Mouse (Mus musculus) intestine, embryonic 16.5 days (tissue): ENCODE data around the gene Slc2a5. TPM values are rescaled to one million over a fixed set of nuclear protein-coding genes. Genes with fewer than 3 reads are reported as not detected.

Source experiments
- ATAC-seq: fragments of 200-750 bp; cut with Nextera tagmentation; 2 replicates; pipeline ENCODE4 v1.8.0; 2017; ENCODE audit warnings: moderate TSS enrichment, moderate library complexity
- H3K27ac ChIP-seq: fragments of 300-500 bp; sonication (generic); 2 replicates; pipeline ENCODE4 v1.5.1; 2014; ENCODE audit warnings: mild to moderate bottlenecking, low read length
- H3K27me3 ChIP-seq: fragments of 300-500 bp; sonication (generic); replicated peaks from 2 replicates; pipeline ENCODE4 v1.6.1; 2014; ENCODE audit warnings: low read length, control low read depth, mixed read lengths; ENCODE audit not compliant: control insufficient read depth, insufficient read depth
- H3K36me3 ChIP-seq: fragments of 300-500 bp; sonication (generic); 2 replicates; pipeline ENCODE4 v1.6.1; 2014; ENCODE audit warnings: low read length, control low read depth; ENCODE audit not compliant: control insufficient read depth, insufficient read depth
- H3K4me1 ChIP-seq: fragments of 300-500 bp; sonication (generic); 2 replicates; pipeline ENCODE4 v1.6.1; 2014; ENCODE audit warnings: low read length, control low read depth, mixed read lengths; ENCODE audit not compliant: control insufficient read depth, insufficient read depth
- H3K4me2 ChIP-seq: fragments of 300-500 bp; sonication (generic); 2 replicates; pipeline ENCODE4 v1.6.1; 2014; ENCODE audit warnings: low read depth, low read length, control low read depth
- H3K4me3 ChIP-seq: fragments of 300-500 bp; sonication (generic); 2 replicates; pipeline ENCODE4 v1.5.1; 2014; ENCODE audit warnings: mild to moderate bottlenecking, low read length
- H3K9ac ChIP-seq: fragments of 300-500 bp; sonication (generic); 2 replicates; pipeline ENCODE4 v1.6.1; 2014; ENCODE audit warnings: low read depth, low read length
- H3K9me3 ChIP-seq: fragments of 300-500 bp; sonication (generic); 2 replicates; pipeline ENCODE4 v1.6.1; 2016; ENCODE audit warnings: low read length, control low read depth; ENCODE audit not compliant: control insufficient read depth
- WGBS: fragments of 180-500 bp; shearing (Covaris S2); extraction: QIAGEN DNeasy Blood & Tissue Kit; methylation state at CpG from one replicate; pipeline ENCODE4 v1.1.7; 2014; 5-methylcytosine and 5-hydroxymethylcytosine counted together
- polyA plus RNA-seq: library from polyadenylated mRNA; unstranded; fragments of >200 nt; fragmentation: Nextera tagmentation; extraction: Ambion mirVana; gene quantifications from 2 replicates; pipeline ENCODE4 v1.2.1, GENCODE M21; 2015

The Slc2a5 gene
- polyA plus RNA-seq, 1 experiment from 2014 or later, result 2.4 TPM

DNA sequence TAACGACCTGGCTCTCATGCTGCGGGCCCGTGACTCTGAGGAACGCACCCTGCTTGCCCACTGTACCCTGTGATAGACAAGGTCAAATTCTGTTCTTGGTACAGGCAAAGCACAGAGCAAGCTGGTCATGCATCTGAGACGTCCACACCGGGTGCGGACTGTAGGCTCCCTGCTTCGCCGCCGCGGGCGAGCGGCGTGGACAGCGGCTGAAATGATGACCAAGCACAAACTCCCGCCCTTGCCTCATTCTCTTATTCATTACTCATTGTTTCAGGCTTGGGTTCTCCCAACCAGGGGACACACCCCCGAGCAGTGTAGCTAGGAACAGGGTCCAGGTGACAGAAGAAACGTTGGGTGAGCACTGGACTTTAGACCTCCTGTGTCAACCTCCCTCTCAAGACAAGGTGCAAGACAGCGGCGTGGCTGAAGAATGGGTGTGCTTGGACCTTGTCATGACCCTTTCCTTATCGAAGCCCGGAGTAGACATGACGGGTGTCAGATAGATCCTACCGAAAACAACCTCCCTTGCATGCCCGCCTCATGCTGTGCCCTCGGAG, 4.5 kb upstream of the Slc2a5 start:
- no peaks in the 10 kb centered on the region for H3K27me3 ChIP-seq
- ATAC-seq, result peak; percentile 88
- 87% methylated on average over 26 of the region's 26 CpGs for WGBS
- peaks cover 15% of the 10 kb centered on the region for H3K4me1 ChIP-seq
- no peak overlapping the region for H3K27ac ChIP-seq
- no peak overlapping the region for H3K9ac ChIP-seq
- no peaks in the 10 kb centered on the region for H3K36me3 ChIP-seq
- no peaks in the 10 kb centered on the region for H3K9me3 ChIP-seq
- H3K4me2 ChIP-seq, result peak overlapping the region; percentile 10; the same call in 1 of the 2 replicates
- H3K4me3 ChIP-seq, result no peak overlapping the region

DNA sequence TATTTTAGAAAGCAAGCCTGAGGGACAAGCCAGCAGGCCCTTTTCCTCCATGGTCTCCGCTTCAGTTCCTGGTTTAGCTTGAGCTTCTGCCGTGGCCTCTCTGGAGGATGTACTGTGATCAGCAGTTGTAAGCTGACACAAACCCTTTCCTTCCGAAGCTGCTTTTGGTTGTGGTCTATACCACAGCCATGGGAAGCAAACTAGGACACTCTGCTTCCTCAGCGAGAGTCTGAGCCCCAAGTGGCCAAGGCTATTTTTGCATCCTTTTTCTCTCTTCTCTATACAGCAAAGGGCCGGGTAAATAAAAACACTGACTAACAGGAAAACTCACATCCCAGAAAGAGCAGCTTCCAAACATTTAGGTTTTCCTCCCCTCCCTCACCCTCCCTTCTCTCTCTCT, 1.8 kb upstream of the Slc2a5 start:
- H3K4me1 ChIP-seq, result peaks cover 30% of the 10 kb centered on the region
- no peaks in the 10 kb centered on the region for H3K36me3 ChIP-seq
- H3K4me2 ChIP-seq, result no peak overlapping the region
- H3K27ac ChIP-seq, result no peak overlapping the region
- no peaks in the 10 kb centered on the region for H3K9me3 ChIP-seq
- no peaks in the 10 kb centered on the region for H3K27me3 ChIP-seq
- ATAC-seq, result no peak
- no peak overlapping the region for H3K4me3 ChIP-seq
- 46% methylated on average over 5 of the region's 5 CpGs for WGBS
- H3K9ac ChIP-seq, result no peak overlapping the region

DNA sequence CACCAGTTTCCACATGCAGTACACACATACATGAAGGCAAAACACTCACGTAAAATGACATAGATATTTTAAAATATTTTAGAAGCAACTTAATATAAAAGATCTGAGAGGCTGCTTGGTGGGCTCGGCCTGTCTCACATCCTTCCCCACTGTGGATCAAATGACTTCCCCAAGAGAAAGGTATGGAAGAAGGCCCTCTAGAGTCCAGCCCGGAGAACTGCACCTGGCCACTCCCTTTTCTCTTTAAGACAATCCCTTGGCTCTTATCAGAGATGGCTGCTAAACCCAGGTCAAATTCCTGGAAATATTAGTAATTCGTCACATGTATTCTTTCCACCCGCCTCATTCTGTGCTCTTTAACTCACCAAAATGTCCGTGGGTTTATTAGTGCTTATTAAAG, 920 bp upstream of the Slc2a5 start:
- WGBS, result 62% methylated on average over 6 of the region's 6 CpGs
- H3K9me3 ChIP-seq, result no peaks in the 10 kb centered on the region
- no peak overlapping the region for H3K9ac ChIP-seq
- no peak overlapping the region for H3K4me2 ChIP-seq
- ATAC-seq, result no peak
- no peaks in the 10 kb centered on the region for H3K27me3 ChIP-seq
- H3K36me3 ChIP-seq, result no peaks in the 10 kb centered on the region
- no peak overlapping the region for H3K4me3 ChIP-seq
- no peak overlapping the region for H3K27ac ChIP-seq
- peaks cover 30% of the 10 kb centered on the region for H3K4me1 ChIP-seq

DNA sequence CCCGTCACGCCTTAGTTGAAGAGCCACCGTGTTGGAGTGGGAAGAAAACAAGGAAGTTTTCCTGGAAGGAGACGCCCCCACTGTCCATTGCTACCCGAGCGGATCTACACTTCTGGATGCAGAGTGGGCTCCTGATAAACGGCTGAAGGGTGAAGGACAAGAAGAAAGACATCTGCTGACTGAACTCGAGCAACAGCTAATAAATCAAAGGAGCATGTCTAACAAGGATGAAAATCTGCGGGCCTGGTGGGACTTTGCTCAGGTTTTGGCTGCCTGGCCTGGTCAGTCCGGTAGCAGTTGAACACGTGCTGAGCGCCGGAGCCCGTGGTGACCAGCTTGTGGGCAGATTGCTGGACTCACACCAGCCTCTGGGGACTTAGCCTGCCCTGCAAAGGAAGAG, 557 bp downstream of the Slc2a5 start:
- Histone ChIP-seq H3K9ac (no peak overlapping the region), H3K9me3 (no peaks in the 10 kb centered on the region), H3K4me2 (peak overlapping the region; percentile 33; the same call in 1 of the 2 replicates), H3K27me3 (no peaks in the 10 kb centered on the region), H3K4me3 (no peak overlapping the region), H3K36me3 (no peaks in the 10 kb centered on the region), H3K4me1 (peaks cover 30% of the 10 kb centered on the region), H3K27ac (no peak overlapping the region)
- no peak for ATAC-seq
- WGBS, result 46% methylated on average over 14 of the region's 14 CpGs

DNA sequence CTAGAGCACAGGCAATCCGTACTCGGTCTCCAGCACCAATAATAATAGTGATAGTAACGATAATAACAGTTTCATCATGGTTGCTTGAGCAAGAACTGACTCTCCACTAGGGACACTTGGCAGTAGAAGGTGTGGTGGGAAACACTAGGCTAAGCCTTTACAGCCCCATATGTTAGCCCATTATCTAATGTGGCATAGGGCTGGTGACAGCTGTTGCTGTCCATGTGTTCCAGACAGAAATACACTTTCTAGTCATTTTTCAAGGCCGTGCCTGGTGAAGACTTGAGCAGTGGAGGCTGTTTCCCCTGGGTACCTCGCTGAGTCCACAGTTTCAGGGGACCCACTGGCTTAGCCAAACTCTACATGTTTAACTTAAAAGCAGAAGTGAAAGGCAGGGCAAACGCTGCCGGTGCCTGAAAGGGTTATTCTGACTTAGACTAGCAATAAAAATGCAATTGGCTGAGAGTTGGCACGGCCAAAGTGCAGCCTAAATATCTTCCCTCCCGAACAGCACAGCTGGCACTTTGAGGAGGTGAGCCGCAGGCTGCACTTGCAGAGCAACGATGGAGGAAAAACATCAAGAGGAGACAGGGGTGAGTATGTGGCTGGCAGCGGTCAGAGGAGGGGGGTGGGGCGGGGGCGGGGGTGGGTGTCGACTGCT, 1.2 kb downstream of the Slc2a5 start:
- H3K27me3 ChIP-seq, result no peaks in the 10 kb centered on the region
- WGBS, result 28% methylated on average over 15 of the region's 15 CpGs
- H3K4me3 ChIP-seq, result peak overlapping the region; percentile 1; the same call in 1 of the 2 replicates

DNA sequence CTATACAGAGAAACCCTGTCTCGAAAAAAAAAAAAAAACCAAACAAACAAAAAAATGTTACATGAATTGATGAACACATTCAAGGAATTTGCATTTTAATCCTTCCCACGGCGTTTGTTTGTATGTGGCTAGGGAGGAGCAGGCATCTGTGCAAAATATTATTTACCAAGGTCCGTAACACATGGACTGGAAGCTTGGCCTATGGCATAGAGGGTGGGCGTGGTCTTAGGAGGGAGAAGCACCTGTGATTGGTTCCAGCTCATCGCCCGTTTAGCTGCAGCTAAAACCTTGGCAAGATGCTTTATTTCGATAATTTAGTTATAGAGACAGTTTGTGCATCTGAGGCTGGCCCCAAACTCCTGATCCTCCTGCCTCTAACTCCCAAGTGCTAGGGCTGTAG, 2.3 kb downstream of the Slc2a5 start:
- ATAC-seq, result no peak
- WGBS, result 71% methylated on average over 8 of the region's 8 CpGs
- Histone ChIP-seq H3K4me1 (peaks cover 27% of the 10 kb centered on the region), H3K4me2 (no peak overlapping the region), H3K27me3 (no peaks in the 10 kb centered on the region), H3K9ac (no peak overlapping the region), H3K4me3 (no peak overlapping the region), H3K36me3 (no peaks in the 10 kb centered on the region), H3K27ac (no peak overlapping the region), H3K9me3 (no peaks in the 10 kb centered on the region)

More for the DNA sequence above, 1.2 kb downstream of the Slc2a5 start:
- no peaks in the 10 kb centered on the region for H3K36me3 ChIP-seq
- H3K4me2 ChIP-seq, result peak overlapping the region; percentile 40
- ATAC-seq, result peak; percentile 64
- no peaks in the 10 kb centered on the region for H3K9me3 ChIP-seq
- H3K4me1 ChIP-seq, result peaks cover 27% of the 10 kb centered on the region
- H3K9ac ChIP-seq, result no peak overlapping the region
- H3K27ac ChIP-seq, result no peak overlapping the region

DNA sequence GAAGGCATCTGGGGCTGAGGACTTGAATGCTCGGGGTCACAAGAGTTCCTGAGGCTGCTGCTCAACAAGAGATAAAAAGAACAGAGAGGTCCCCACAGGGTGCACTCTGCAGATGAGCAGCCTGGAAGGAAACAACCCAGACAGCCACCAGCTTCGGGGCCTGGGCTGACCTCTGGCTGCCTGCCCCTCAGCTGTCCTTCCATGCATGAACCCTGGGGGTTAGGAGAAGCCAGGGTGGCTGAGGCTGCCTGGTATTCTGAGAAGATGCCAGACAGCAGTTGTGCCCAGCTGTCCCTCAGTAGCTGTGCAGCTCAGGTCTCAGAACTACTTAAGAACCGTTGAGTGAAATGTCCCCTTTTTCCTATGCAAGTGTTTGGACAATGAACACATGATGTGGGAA, 3.4 kb downstream of the Slc2a5 start:
- Histone ChIP-seq H3K4me1 (peaks cover 27% of the 10 kb centered on the region), H3K27ac (no peak overlapping the region), H3K4me3 (no peak overlapping the region), H3K9ac (no peak overlapping the region), H3K27me3 (no peaks in the 10 kb centered on the region), H3K36me3 (no peaks in the 10 kb centered on the region), H3K4me2 (no peak overlapping the region), H3K9me3 (no peaks in the 10 kb centered on the region)
- 52% methylated on average over 3 of the region's 3 CpGs for WGBS
- ATAC-seq, result no peak

DNA sequence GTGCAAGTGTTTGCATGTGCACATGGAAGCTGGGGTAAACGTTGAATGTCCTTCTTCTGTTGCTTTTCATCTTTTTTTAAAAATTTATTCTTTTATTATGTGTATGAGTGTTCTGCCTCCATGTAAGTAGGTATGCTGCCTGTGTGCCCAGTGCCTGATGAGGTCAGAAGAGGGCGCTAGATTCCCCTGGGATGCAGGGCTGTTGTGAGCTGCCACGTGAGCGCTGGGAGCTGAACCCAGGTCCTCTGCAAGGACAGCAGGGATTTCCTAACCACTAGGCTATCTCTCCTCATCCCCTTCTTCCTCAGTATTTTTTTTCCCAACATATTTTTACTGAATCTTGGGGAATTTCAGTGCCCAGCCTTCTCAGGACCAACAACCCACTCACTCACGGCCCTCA, 7.3 kb downstream of the Slc2a5 start:
- H3K27ac ChIP-seq, result no peak overlapping the region
- no peak overlapping the region for H3K4me3 ChIP-seq
- no peaks in the 10 kb centered on the region for H3K9me3 ChIP-seq
- no peak overlapping the region for H3K4me2 ChIP-seq
- ATAC-seq, result no peak
- no peaks in the 10 kb centered on the region for H3K36me3 ChIP-seq
- 87% methylated on average over 5 of the region's 5 CpGs for WGBS
- peaks cover 6% of the 10 kb centered on the region for H3K4me1 ChIP-seq
- H3K9ac ChIP-seq, result no peak overlapping the region
- no peaks in the 10 kb centered on the region for H3K27me3 ChIP-seq

DNA sequence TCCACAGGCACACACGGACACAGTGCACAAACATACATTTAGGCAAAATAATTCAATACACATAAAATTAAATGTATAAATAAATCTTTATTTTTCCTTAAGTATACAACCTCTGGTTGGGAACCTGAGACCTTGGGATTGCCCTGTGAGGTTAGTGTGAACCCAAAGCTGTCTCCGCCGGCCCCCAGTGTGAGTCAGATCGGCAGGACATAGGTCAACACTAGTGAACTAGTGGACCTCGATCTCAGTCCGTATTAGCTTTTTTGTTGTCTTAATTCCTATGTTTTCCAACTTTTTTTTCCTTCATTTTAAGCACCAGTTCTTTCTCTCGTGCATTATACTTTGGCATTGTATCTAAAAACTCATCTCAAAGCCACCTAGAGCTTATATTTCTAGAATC, 8.8 kb downstream of the Slc2a5 start:
- no peak for ATAC-seq
- H3K36me3 ChIP-seq, result no peaks in the 10 kb centered on the region
- H3K9ac ChIP-seq, result no peak overlapping the region
- no peaks in the 10 kb centered on the region for H3K9me3 ChIP-seq
- WGBS, result 86% methylated on average over 7 of the region's 7 CpGs
- no peak overlapping the region for H3K27ac ChIP-seq
- H3K4me2 ChIP-seq, result no peak overlapping the region
- no peak overlapping the region for H3K4me3 ChIP-seq
- no peaks in the 10 kb centered on the region for H3K27me3 ChIP-seq
- peaks cover 11% of the 10 kb centered on the region; the same call in 1 of the 2 replicates for H3K4me1 ChIP-seq

DNA sequence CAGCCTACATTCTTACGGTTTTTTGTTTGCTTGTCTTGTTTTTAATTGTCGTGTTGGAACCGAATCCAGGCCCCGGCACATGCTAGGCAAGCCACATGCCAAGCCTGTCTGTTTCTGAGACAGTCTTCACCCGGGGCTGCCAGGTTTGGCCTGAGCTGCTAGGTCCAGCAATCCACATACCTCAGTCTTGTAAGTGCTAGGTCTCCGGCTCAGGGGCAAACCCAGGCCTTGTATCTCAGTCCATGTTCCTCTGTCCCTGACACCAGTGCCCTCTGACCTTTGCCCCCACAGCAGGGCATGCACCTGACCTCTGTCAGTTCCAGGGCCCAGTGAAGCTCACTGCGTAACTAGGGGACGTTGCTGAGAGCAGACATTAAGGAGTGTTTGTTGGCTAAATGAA, 9.5 kb downstream of the Slc2a5 start:
- WGBS, result 76% methylated on average over 8 of the region's 8 CpGs
- Histone ChIP-seq H3K27ac (no peak overlapping the region), H3K9ac (no peak overlapping the region), H3K4me2 (no peak overlapping the region), H3K4me1 (peaks cover 17% of the 10 kb centered on the region; the same call in 1 of the 2 replicates), H3K27me3 (no peaks in the 10 kb centered on the region), H3K9me3 (no peaks in the 10 kb centered on the region), H3K4me3 (no peak overlapping the region), H3K36me3 (no peaks in the 10 kb centered on the region)
- ATAC-seq, result no peak
